ENCODE assay signal across 29 mouse cellular contexts in the genomic region with DNA sequence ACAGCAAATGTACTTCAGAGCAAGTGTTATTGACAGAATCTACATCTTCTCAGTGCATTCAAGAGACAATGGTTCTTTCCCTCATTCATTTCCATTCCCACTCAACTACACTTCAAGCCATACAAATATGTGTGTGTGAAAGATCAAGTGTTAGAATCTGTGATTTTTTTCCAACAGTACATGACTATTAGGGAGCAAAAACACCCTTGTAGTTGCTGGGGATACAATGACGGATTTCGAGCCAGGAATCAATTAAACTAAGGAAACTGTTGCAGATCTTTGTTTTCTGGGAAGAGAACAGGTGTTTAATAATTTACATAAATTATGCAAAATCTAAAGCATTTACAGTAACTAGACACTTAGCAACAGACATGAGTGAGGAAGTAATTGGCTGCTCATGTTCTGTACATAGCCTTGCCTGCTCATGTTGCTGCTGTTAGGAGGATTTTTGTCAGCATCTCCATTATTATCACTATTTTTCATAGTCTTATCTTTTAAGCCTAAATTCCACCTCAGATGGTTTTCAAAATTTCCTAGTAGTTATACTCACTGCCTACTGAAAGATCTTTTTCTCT.
"Had no signal": no experiment of that assay in that cellular context is flagged by ENCODE, and none has a peak within 500 bp of the region (broad histone marks: within the 10 kb centered on the region; RNA-seq: fewer than 3 reads in every experiment).

No protein-coding gene starts in this region.

- H3K4me2 ChIP-seq: heart, embryonic 12.5 days; hindbrain, embryonic 13.5 days; hindbrain, embryonic 15.5 days; intestine, embryonic 15.5 days; kidney, embryonic 15.5 days; limb, embryonic 12.5 days; liver, embryonic 11.5 days; liver, embryonic 13.5 days; liver, embryonic 15.5 days had no signal

- H3K9me3 ChIP-seq: heart, embryonic 10.5 days; heart, embryonic 12.5 days; hindbrain, embryonic 10.5 days; hindbrain, embryonic 13.5 days; hindbrain, embryonic 15.5 days; intestine, embryonic 15.5 days; kidney, embryonic 15.5 days; limb, embryonic 10.5 days; limb, embryonic 12.5 days; liver, embryonic 13.5 days; liver, embryonic 15.5 days had no signal

- H3K27ac ChIP-seq: gastrocnemius, adult 2 months; heart, embryonic 10.5 days; hindbrain, embryonic 10.5 days; hindbrain, embryonic 13.5 days; hindbrain, embryonic 15.5 days; hindbrain, postnatal 0 days; intestine, embryonic 15.5 days; kidney, embryonic 15.5 days; kidney, postnatal 0 days; limb, embryonic 10.5 days; limb, embryonic 12.5 days; liver, embryonic 13.5 days; liver, embryonic 15.5 days had no signal

- H3K36me3 ChIP-seq: heart, embryonic 10.5 days; heart, embryonic 12.5 days; hindbrain, embryonic 10.5 days; hindbrain, embryonic 13.5 days; hindbrain, embryonic 15.5 days; intestine, embryonic 15.5 days; kidney, embryonic 15.5 days; limb, embryonic 10.5 days; limb, embryonic 12.5 days; liver, embryonic 13.5 days; liver, embryonic 15.5 days had no signal

- H3K4me3 ChIP-seq: gastrocnemius, adult 2 months; heart, embryonic 10.5 days; heart, embryonic 12.5 days; hindbrain, embryonic 10.5 days; hindbrain, embryonic 13.5 days; hindbrain, embryonic 15.5 days; intestine, embryonic 15.5 days; kidney, embryonic 15.5 days; limb, embryonic 10.5 days; limb, embryonic 12.5 days; liver, embryonic 13.5 days; liver, embryonic 15.5 days had no signal

- H3K27me3 ChIP-seq: heart, embryonic 12.5 days; hindbrain, embryonic 13.5 days; hindbrain, embryonic 15.5 days; intestine, embryonic 15.5 days; kidney, embryonic 15.5 days; limb, embryonic 12.5 days; liver, embryonic 13.5 days; liver, embryonic 15.5 days had no signal

- DNase-seq: gastrocnemius, adult 2 months; gastrocnemius, postnatal 10 days; gastrocnemius, postnatal 25 days; heart, adult 18-20 months; heart, postnatal 10 days; heart, postnatal 4 days; kidney, adult 18-20 months; kidney, adult 9 months; kidney, postnatal 14 days; kidney, postnatal 36 days; layer of hippocampus, adult 9-11 months; layer of hippocampus, postnatal 36 days; liver; liver, embryonic 13.5 days; liver, postnatal 0 days had no signal

- H3K9ac ChIP-seq: heart, embryonic 12.5 days; hindbrain, embryonic 13.5 days; hindbrain, embryonic 15.5 days; intestine, embryonic 15.5 days; kidney, embryonic 15.5 days; limb, embryonic 12.5 days; liver, embryonic 13.5 days; liver, embryonic 15.5 days; liver, postnatal 0 days had no signal

- ATAC-seq: hindbrain, postnatal 0 days; intestine, embryonic 15.5 days; intestine, postnatal 0 days; liver, postnatal 0 days had no signal

- H3K4me1 ChIP-seq: heart, embryonic 10.5 days; heart, embryonic 12.5 days; hindbrain, embryonic 10.5 days; hindbrain, embryonic 13.5 days; hindbrain, embryonic 15.5 days; intestine, embryonic 15.5 days; kidney, embryonic 15.5 days; limb, embryonic 10.5 days; limb, embryonic 12.5 days; liver, embryonic 13.5 days; liver, embryonic 15.5 days had no signal
